Comparison of ENCODE assay signal across 8 mouse cellular contexts in the genomic region with DNA sequence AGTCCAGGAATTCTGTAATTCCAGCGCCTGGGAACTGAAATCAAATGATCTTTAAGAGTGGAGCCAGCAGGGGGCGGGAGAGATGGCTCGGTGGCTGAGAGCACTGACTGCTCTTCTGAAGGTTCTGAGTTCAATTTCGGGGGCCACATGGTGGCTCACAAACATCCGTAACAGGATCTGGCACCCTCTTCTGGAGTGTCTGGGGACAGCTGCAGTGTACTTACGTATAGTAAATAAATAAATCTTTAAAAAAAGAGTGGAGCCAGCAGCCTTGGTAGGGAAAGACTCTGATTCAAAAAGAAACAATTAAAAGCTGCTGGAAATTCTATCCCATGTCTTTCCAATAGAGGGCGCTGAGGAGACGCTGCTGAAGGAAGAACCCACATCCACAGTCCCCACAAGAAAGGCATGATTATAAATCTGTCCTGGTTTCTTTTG. TPM values are rescaled to one million over a fixed set of nuclear protein-coding genes. Genes with fewer than 3 reads are reported as not detected.
DNase-seq lines count a peak whose midpoint lies in the region; ATAC-seq and TF ChIP-seq lines count a peak whose summit lies in the region.

No protein-coding gene starts in this region.

- DNase-seq in cerebellum, adult 2 months, result peak; percentile 49 to 55
- no peak for DNase-seq in cerebellum, postnatal 4 days (ENCODE audit: low spot score in 2 of 2)
- DNase-seq in liver, postnatal 0 days, result peak; percentile 25
- DNase-seq in hindbrain, postnatal 0 days (ENCODE audit: low spot score), result peak; percentile 60
- DNase-seq in natural killer cell, adult 2 months (ENCODE audit: low spot score in 2 of 2), result peak; percentile 32 to 34
- no peak for DNase-seq in right cerebral cortex, adult 18-20 months

- H3K27ac ChIP-seq in cerebellum, adult 2 months (ENCODE audit: insufficient read depth, low read length), result no peak overlapping the region
- H3K27ac ChIP-seq in liver, postnatal 0 days (ENCODE audit: low read depth), result no peak overlapping the region
- no peak overlapping the region for H3K27ac ChIP-seq in liver, embryonic 12.5 days
- H3K27ac ChIP-seq in bone marrow, adult 2 months (ENCODE audit: control insufficient read depth, insufficient read depth, low read depth, low read length, poor library complexity), result no peak overlapping the region
- H3K27ac ChIP-seq in hindbrain, postnatal 0 days, result no peak overlapping the region

- H3K27me3 ChIP-seq in cerebellum, adult 2 months (ENCODE audit: control insufficient read depth, insufficient read depth, low read length), result no peaks in the 10 kb centered on the region
- no peaks in the 10 kb centered on the region for H3K27me3 ChIP-seq in liver, postnatal 0 days (ENCODE audit: insufficient read depth, low read length)
- peaks cover 14% of the 10 kb centered on the region; the same call in 1 of the 2 replicates for H3K27me3 ChIP-seq in liver, embryonic 12.5 days (replicated peaks)
- no peaks in the 10 kb centered on the region for H3K27me3 ChIP-seq in hindbrain, postnatal 0 days (ENCODE audit: insufficient read depth, low read length)

- no peak overlapping the region for H3K4me2 ChIP-seq in liver, postnatal 0 days (ENCODE audit: low read depth, low read length)
- H3K4me2 ChIP-seq in liver, embryonic 12.5 days, result no peak overlapping the region
- no peak overlapping the region for H3K4me2 ChIP-seq in hindbrain, postnatal 0 days (ENCODE audit: low read depth, low read length)

- 3% methylated on average over 8 of the region's 8 CpGs for WGBS in cerebellum, adult 2 months
- WGBS in liver, postnatal 0 days (ENCODE audit: insufficient replicate concordance), result 16% methylated on average over 8 of the region's 8 CpGs
- WGBS in liver, embryonic 12.5 days (ENCODE audit: insufficient replicate concordance), result 12% methylated on average over 8 of the region's 8 CpGs
- WGBS in bone marrow, adult 2 months, result 12% methylated on average over 8 of the region's 8 CpGs
- WGBS in hindbrain, postnatal 0 days, result 15% methylated on average over 8 of the region's 8 CpGs

- no peaks in the 10 kb centered on the region for H3K4me1 ChIP-seq in cerebellum, adult 2 months (ENCODE audit: control insufficient read depth, insufficient read depth, low read length)
- no peaks in the 10 kb centered on the region for H3K4me1 ChIP-seq in liver, postnatal 0 days (ENCODE audit: insufficient read depth)
- no peaks in the 10 kb centered on the region for H3K4me1 ChIP-seq in liver, embryonic 12.5 days
- no peaks in the 10 kb centered on the region for H3K4me1 ChIP-seq in bone marrow, adult 2 months (ENCODE audit: control insufficient read depth, insufficient read depth, low read length)
- H3K4me1 ChIP-seq in hindbrain, postnatal 0 days (ENCODE audit: insufficient read depth, low read length), result no peaks in the 10 kb centered on the region

- no peak overlapping the region for H3K9ac ChIP-seq in liver, postnatal 0 days (replicated peaks)
- H3K9ac ChIP-seq in liver, embryonic 12.5 days, result no peak overlapping the region
- no peak overlapping the region for H3K9ac ChIP-seq in hindbrain, postnatal 0 days (replicated peaks; ENCODE audit: low read length)

- TF ChIP-seq CTCF in cerebellum, adult 2 months (IDR thresholded peaks at IDR 0.05; ENCODE audit: borderline replicate concordance, insufficient read depth, low read depth, low read length), result peak; percentile 49; the same call in 1 of the 2 replicates
- TF ChIP-seq CTCF in liver, postnatal 0 days (IDR thresholded peaks at IDR 0.05; ENCODE audit: low read depth), result peak; percentile 61
- peak; percentile 53 for TF ChIP-seq CTCF in bone marrow, adult 2 months (IDR thresholded peaks at IDR 0.05; ENCODE audit: control insufficient read depth, insufficient read depth, low read length)
- peak; percentile 64 for TF ChIP-seq CTCF in hindbrain, postnatal 0 days (IDR thresholded peaks at IDR 0.05; ENCODE audit: low read depth)

- no peaks in the 10 kb centered on the region for H3K9me3 ChIP-seq in liver, postnatal 0 days (ENCODE audit: low read length)
- no peaks in the 10 kb centered on the region for H3K9me3 ChIP-seq in liver, embryonic 12.5 days (replicated peaks)
- no peaks in the 10 kb centered on the region for H3K9me3 ChIP-seq in hindbrain, postnatal 0 days (ENCODE audit: low read length)

- TF ChIP-seq EP300 in liver, postnatal 0 days (IDR thresholded peaks at IDR 0.05; ENCODE audit: low read depth), result no peak

- no peak overlapping the region for H3K4me3 ChIP-seq in cerebellum, adult 2 months (replicated peaks; ENCODE audit: insufficient read depth, low read depth, low read length)
- H3K4me3 ChIP-seq in liver, postnatal 0 days (ENCODE audit: low read depth, low read length), result no peak overlapping the region
- H3K4me3 ChIP-seq in liver, embryonic 12.5 days, result no peak overlapping the region
- H3K4me3 ChIP-seq in bone marrow, adult 2 months (replicated peaks; ENCODE audit: control insufficient read depth, low read depth, low read length), result no peak overlapping the region
- H3K4me3 ChIP-seq in hindbrain, postnatal 0 days (ENCODE audit: low read length), result no peak overlapping the region

- H3K36me3 ChIP-seq in liver, postnatal 0 days (replicated peaks; ENCODE audit: insufficient read depth, low read length), result no peaks in the 10 kb centered on the region
- H3K36me3 ChIP-seq in liver, embryonic 12.5 days, result no peaks in the 10 kb centered on the region
- no peaks in the 10 kb centered on the region for H3K36me3 ChIP-seq in hindbrain, postnatal 0 days (ENCODE audit: insufficient read depth, low read length)

- no peak for ATAC-seq in liver, postnatal 0 days
- no peak for ATAC-seq in liver, embryonic 12.5 days
- no peak for ATAC-seq in hindbrain, postnatal 0 days

- no peak for TF ChIP-seq POLR2A in cerebellum, adult 2 months (IDR thresholded peaks at IDR 0.05; ENCODE audit: borderline replicate concordance, insufficient read depth, low read length)
- TF ChIP-seq POLR2A in bone marrow, adult 2 months (IDR thresholded peaks at IDR 0.05; ENCODE audit: borderline replicate concordance, control insufficient read depth, low read depth, low read length), result no peak

RNA-seq across cellular contexts. Expression of gene Slc29a2, which starts 8.7 kb away (rescaled TPM):
- 23.8 and 24.0 TPM in 2 replicates for polyA plus RNA-seq in cerebellum, adult 2 months (2012; rRNA removed)
- 0.87 and 1.0 TPM in 2 replicates for polyA plus RNA-seq in liver, postnatal 0 days (2015; fragmentation: Nextera tagmentation; extraction: Ambion mirVana)
- polyA plus RNA-seq in liver, embryonic 12.5 days (2016; fragmentation: Nextera tagmentation; extraction: Ambion mirVana), result 3.3 and 3.8 TPM in 2 replicates
- 1.3 and 1.7 TPM in 2 replicates for polyA plus RNA-seq in bone marrow, adult 2 months (2011; ENCODE audit: insufficient read depth, insufficient read length, low replicate concordance, missing spikeins)
- 13.9 and 22.5 TPM in 2 replicates for total RNA-seq in hindbrain, postnatal 0 days (2014; rRNA removed)
- 15.5 and 16.3 TPM in 2 replicates for polyA plus RNA-seq in hindbrain, postnatal 0 days (2015; fragmentation: Nextera tagmentation; extraction: Ambion mirVana)

RNA-seq across cellular contexts. Expression of gene B4gat1, which starts 23.6 kb away (rescaled TPM):
- polyA plus RNA-seq in cerebellum, adult 2 months (2012; rRNA removed), result 104 and 108 TPM in 2 replicates
- polyA plus RNA-seq in liver, postnatal 0 days (2015; fragmentation: Nextera tagmentation; extraction: Ambion mirVana), result 11.7 and 12.4 TPM in 2 replicates
- polyA plus RNA-seq in liver, embryonic 12.5 days (2016; fragmentation: Nextera tagmentation; extraction: Ambion mirVana), result 10.9 and 13.2 TPM in 2 replicates
- polyA plus RNA-seq in bone marrow, adult 2 months (2011; ENCODE audit: insufficient read depth, insufficient read length, low replicate concordance, missing spikeins), result 5.9 and 8.3 TPM in 2 replicates
- total RNA-seq in hindbrain, postnatal 0 days (2014; rRNA removed), result 166 and 178 TPM in 2 replicates
- 166 and 174 TPM in 2 replicates for polyA plus RNA-seq in hindbrain, postnatal 0 days (2015; fragmentation: Nextera tagmentation; extraction: Ambion mirVana)

RNA-seq across cellular contexts. Expression of gene AC124502.3, which starts 23.7 kb away (rescaled TPM):
- 5.0 and 5.7 TPM in 2 replicates for polyA plus RNA-seq in cerebellum, adult 2 months (2012; rRNA removed)
- 0.19 and 0.31 TPM in 2 replicates for polyA plus RNA-seq in liver, postnatal 0 days (2015; fragmentation: Nextera tagmentation; extraction: Ambion mirVana)
- polyA plus RNA-seq in liver, embryonic 12.5 days (2016; fragmentation: Nextera tagmentation; extraction: Ambion mirVana), result 0.20 and 0.23 TPM in 2 replicates
- polyA plus RNA-seq in bone marrow, adult 2 months (2011; ENCODE audit: insufficient read depth, insufficient read length, low replicate concordance, missing spikeins), result not detected in 2 replicates
- total RNA-seq in hindbrain, postnatal 0 days (2014; rRNA removed), result 4.5 and 8.5 TPM in 2 replicates
- polyA plus RNA-seq in hindbrain, postnatal 0 days (2015; fragmentation: Nextera tagmentation; extraction: Ambion mirVana), result 2.4 and 3.0 TPM in 2 replicates

RNA-seq across cellular contexts. Expression of gene Npas4, which starts 24.9 kb away (rescaled TPM):
- polyA plus RNA-seq in cerebellum, adult 2 months (2012; rRNA removed), result 2.5 and 2.9 TPM in 2 replicates
- polyA plus RNA-seq in liver, postnatal 0 days (2015; fragmentation: Nextera tagmentation; extraction: Ambion mirVana), result not detected in 2 replicates
- not detected in 2 replicates for polyA plus RNA-seq in liver, embryonic 12.5 days (2016; fragmentation: Nextera tagmentation; extraction: Ambion mirVana)
- polyA plus RNA-seq in bone marrow, adult 2 months (2011; ENCODE audit: insufficient read depth, insufficient read length, low replicate concordance, missing spikeins), result 6.9 and 15.5 TPM in 2 replicates
- 1.9 and 3.0 TPM in 2 replicates for total RNA-seq in hindbrain, postnatal 0 days (2014; rRNA removed)
- polyA plus RNA-seq in hindbrain, postnatal 0 days (2015; fragmentation: Nextera tagmentation; extraction: Ambion mirVana), result 0.13 and 0.20 TPM in 2 replicates

RNA-seq across cellular contexts. Expression of gene Brms1, which starts 26.2 kb away (rescaled TPM):
- 17.6 and 20.8 TPM in 2 replicates for polyA plus RNA-seq in cerebellum, adult 2 months (2012; rRNA removed)
- polyA plus RNA-seq in liver, postnatal 0 days (2015; fragmentation: Nextera tagmentation; extraction: Ambion mirVana), result 20.7 and 22.6 TPM in 2 replicates
- 40.4 TPM in 2 replicates for polyA plus RNA-seq in liver, embryonic 12.5 days (2016; fragmentation: Nextera tagmentation; extraction: Ambion mirVana)
- polyA plus RNA-seq in bone marrow, adult 2 months (2011; ENCODE audit: insufficient read depth, insufficient read length, low replicate concordance, missing spikeins), result 40.6 and 68.0 TPM in 2 replicates
- total RNA-seq in hindbrain, postnatal 0 days (2014; rRNA removed), result 5.0 and 5.5 TPM in 2 replicates
- 22.5 and 22.6 TPM in 2 replicates for polyA plus RNA-seq in hindbrain, postnatal 0 days (2015; fragmentation: Nextera tagmentation; extraction: Ambion mirVana)

Comparison
In these comparisons a context has a peak if more than half of its experiments do, and no peak if none do; other contexts are left out.
1. DNase-seq: peak in cerebellum, adult 2 months (2 of 2), liver, postnatal 0 days (single experiment), hindbrain, postnatal 0 days (single experiment) and natural killer cell, adult 2 months (2 of 2); none in cerebellum, postnatal 4 days (0 of 2) and right cerebral cortex, adult 18-20 months (single experiment).
2. Peak in every context shown above with its lines, with median percentiles within 50 percentile points of each other: CTCF ChIP-seq.